In the genomic region with DNA sequence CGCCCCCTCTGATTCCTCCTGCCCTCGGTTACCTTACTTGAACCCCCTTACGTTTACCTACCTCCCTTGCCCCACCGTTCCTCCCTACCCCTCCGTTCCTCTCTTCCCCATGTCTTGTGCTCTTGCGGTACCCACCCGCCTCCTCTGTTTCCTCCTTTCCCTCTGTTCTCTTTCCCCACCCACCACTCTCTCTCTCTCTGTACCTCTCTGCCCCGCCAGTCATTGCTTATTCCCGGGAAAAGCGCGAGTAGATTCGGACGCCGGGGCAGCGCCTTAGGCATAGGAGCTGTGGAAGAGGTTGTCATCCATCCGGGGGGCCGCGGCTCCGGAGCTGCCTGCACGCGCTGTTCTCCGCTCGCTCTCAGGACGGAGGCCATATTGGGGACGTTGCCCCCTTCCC, we compare ENCODE assay signal across 9 mouse cellular contexts. TPM values are rescaled to one million over a fixed set of nuclear protein-coding genes. Genes with fewer than 3 reads are reported as not detected.
A peak's percentile ranks its signal among the peaks of the same experiment; 100 is the strongest.
DNase-seq lines count a peak whose midpoint lies in the region; ATAC-seq and TF ChIP-seq lines count a peak whose summit lies in the region.
"Had no signal": no experiment of that assay in that cellular context is flagged by ENCODE, and none has a peak within 500 bp of the region (broad histone marks: within the 10 kb centered on the region; RNA-seq: fewer than 3 reads in every experiment).

No protein-coding gene starts in this region.

- H3K9ac ChIP-seq in kidney, embryonic 16.5 days (replicated peaks; ENCODE audit: low read length): 0 out of 2 replicates have a peak overlapping the region, but pooled peaks have one; percentile 23
- peak overlapping the region; percentile 46 for H3K9ac ChIP-seq in hindbrain, embryonic 12.5 days

- no peak for ATAC-seq in kidney, embryonic 16.5 days (ENCODE audit: low FRiP score, low TSS enrichment)
- ATAC-seq in hindbrain, embryonic 12.5 days (ENCODE audit: low FRiP score): no peak

- H3K4me2 ChIP-seq in kidney, embryonic 16.5 days (replicated peaks; ENCODE audit: low read depth, low read length): peak overlapping the region; percentile 43
- peak overlapping the region; percentile 26 for H3K4me2 ChIP-seq in hindbrain, embryonic 12.5 days (replicated peaks)

- H3K27me3 ChIP-seq in kidney, embryonic 16.5 days (ENCODE audit: insufficient read depth, low read length): peaks cover 15% of the 10 kb centered on the region
- H3K27me3 ChIP-seq in hindbrain, embryonic 12.5 days: peaks cover 40% of the 10 kb centered on the region

- TF ChIP-seq POLR2A in cortical plate, adult 2 months (IDR thresholded peaks at IDR 0.05; ENCODE audit: extremely low read depth, insufficient read depth, low read length): no peak

- WGBS in kidney, embryonic 16.5 days: 44% methylated on average over 25 of the region's 25 CpGs
- 33% methylated on average over 25 of the region's 25 CpGs for WGBS in hindbrain, embryonic 12.5 days
- 45% methylated on average over 25 of the region's 25 CpGs for WGBS in macrophage (ENCODE audit: missing documents)

- intact Hi-C loops in left cerebral cortex, postnatal 14 days (cut with DNase I): loop anchor here (2.0 kb wide), 1 partner anchor 47 kb away; no protein-coding TSS in a partner anchor

- no peak for DNase-seq in kidney, adult 9 months
- no peak for DNase-seq in ovary, postnatal 14 days (ENCODE audit: low spot score)
- DNase-seq in kidney, postnatal 14 days: no peak
- no peak for DNase-seq in left cerebral cortex, postnatal 14 days (ENCODE audit: low spot score in 2 of 2)
- DNase-seq: cerebellum, adult 11 months had no signal

- H3K4me1 ChIP-seq in kidney, embryonic 16.5 days (ENCODE audit: insufficient read depth, low read length): peaks cover 19% of the 10 kb centered on the region
- H3K4me1 ChIP-seq in cortical plate, adult 2 months (ENCODE audit: control insufficient read depth, insufficient read depth, low read length): peaks cover 3% of the 10 kb centered on the region; the same call in 1 of the 2 replicates
- peaks cover 51% of the 10 kb centered on the region for H3K4me1 ChIP-seq in hindbrain, embryonic 12.5 days

- H3K9me3 ChIP-seq in kidney, embryonic 16.5 days (ENCODE audit: low read length): no peaks in the 10 kb centered on the region
- H3K9me3 ChIP-seq in hindbrain, embryonic 12.5 days (replicated peaks): no peaks in the 10 kb centered on the region

- no peak overlapping the region for H3K27ac ChIP-seq in kidney, embryonic 16.5 days (ENCODE audit: low read length)
- H3K27ac ChIP-seq in cortical plate, adult 2 months (ENCODE audit: insufficient read depth, low read length): 0 out of 2 replicates have a peak overlapping the region, but pooled peaks have one; percentile 12
- H3K27ac ChIP-seq in hindbrain, embryonic 12.5 days: no peak overlapping the region
- H3K27ac ChIP-seq in macrophage: peak overlapping the region; percentile 41

- H3K4me3 ChIP-seq in kidney, embryonic 16.5 days (ENCODE audit: low read length): peak overlapping the region; percentile 12; the same call in 1 of the 2 replicates
- no peak overlapping the region for H3K4me3 ChIP-seq in cortical plate, adult 2 months (ENCODE audit: insufficient read depth, low read length)
- H3K4me3 ChIP-seq in hindbrain, embryonic 12.5 days: no peak overlapping the region
- peak overlapping the region; percentile 22 for H3K4me3 ChIP-seq in macrophage (ENCODE audit: inconsistent target)

- no peak for TF ChIP-seq CTCF in cortical plate, adult 2 months (IDR thresholded peaks at IDR 0.05; ENCODE audit: extremely low read depth, insufficient read depth, low read length)

- H3K79me2 ChIP-seq in macrophage (ENCODE audit: inconsistent target): no peaks in the 10 kb centered on the region

- H3K36me3 ChIP-seq in kidney, embryonic 16.5 days (ENCODE audit: insufficient read depth, low read length): no peaks in the 10 kb centered on the region
- H3K36me3 ChIP-seq in hindbrain, embryonic 12.5 days: peaks cover 3% of the 10 kb centered on the region; the same call in 1 of the 2 replicates
- no peaks in the 10 kb centered on the region for H3K36me3 ChIP-seq in macrophage (ENCODE audit: inconsistent target)

RNA-seq across cellular contexts. Expression of a gene that starts 59.0 kb away (rescaled TPM):
- polyA plus RNA-seq in kidney, embryonic 16.5 days (2015; fragmentation: Nextera tagmentation; extraction: Ambion mirVana): 22.0 and 31.7 TPM in 2 replicates
- 339 and 383 TPM in 2 replicates for polyA plus RNA-seq in cortical plate, adult 2 months (2012; rRNA removed)
- 17.1 and 19.8 TPM in 2 replicates for polyA plus RNA-seq in hindbrain, embryonic 12.5 days (2016; fragmentation: Nextera tagmentation; extraction: Ambion mirVana)
- total RNA-seq in macrophage (2018; cell fraction: chromatin; rRNA removed): 10 to 100 TPM in 11 of 26 experiments, 1 to 10 TPM in 15; 3.1 to 21.0 (median 9.5) TPM
- total RNA-seq in macrophage (2018; cell fraction: cytosol; rRNA removed): 1 to 10 TPM in 25 of 26 experiments, under 1 TPM in 1; 0.81 to 3.8 (median 1.6) TPM
- 10 to 100 TPM in 11 of 26 experiments, 1 to 10 TPM in 15; 2.8 to 17.7 (median 9.5) TPM for total RNA-seq in macrophage (2018; cell fraction: nucleus; rRNA removed)
- polyA plus RNA-seq in macrophage (2018): 0.75 to 3.4 TPM (median 1.3 TPM) in 3 replicates
- total RNA-seq in left cerebral cortex, postnatal 14 days (2021): 100 to 1,000 TPM; 268 to 296 TPM

Comparison
In these comparisons a context has a peak if more than half of its experiments do, and no peak if none do; other contexts are left out.
1. H3K27ac ChIP-seq: peak in cortical plate, adult 2 months (single experiment) and macrophage (single experiment); none in kidney, embryonic 16.5 days (single experiment) and hindbrain, embryonic 12.5 days (single experiment).
2. H3K4me3 ChIP-seq: peak in kidney, embryonic 16.5 days (single experiment) and macrophage (single experiment); none in cortical plate, adult 2 months (single experiment) and hindbrain, embryonic 12.5 days (single experiment).
3. RNA of a gene that starts 59.0 kb away (polyA plus RNA-seq): 339 to 383 TPM in cortical plate, adult 2 months; 22.0 to 31.7 TPM in kidney, embryonic 16.5 days, 17.1 to 19.8 TPM in hindbrain, embryonic 12.5 days and 0.75 to 3.4 TPM in macrophage; every median in the first group is over 10 times any median in the second.